Mouse (Mus musculus): ENCODE measurements around the gene Olfr71. TPM values are rescaled to one million over a fixed set of nuclear protein-coding genes. Genes with fewer than 3 reads are reported as not detected.
A peak's percentile ranks its signal among the peaks of the same experiment; 100 is the strongest.

Gene Olfr71
- polyA plus RNA-seq, 1 experiment from 2014 or later: not detected

GRCm38 (mm10) chr4:43673703-43674102, 36.4 kb downstream of the Olfr71 start:
- no peak overlapping the region for H3K4me2 ChIP-seq (ENCODE audit: low read length)
- H3K9me3 ChIP-seq (ENCODE audit: control insufficient read depth, low read length): no peaks in the 10 kb centered on the region
- ATAC-seq: no peak
- 78% methylated on average over 8 of the region's 8 CpGs for WGBS
- peaks cover 32% of the 10 kb centered on the region for H3K4me1 ChIP-seq (replicated peaks; ENCODE audit: control insufficient read depth, insufficient read depth, low read length)
- no peak overlapping the region for H3K27ac ChIP-seq (ENCODE audit: low read length)
- peaks cover 19% of the 10 kb centered on the region for H3K36me3 ChIP-seq (ENCODE audit: control insufficient read depth, insufficient read depth)
- no peak overlapping the region for H3K4me3 ChIP-seq (replicated peaks; ENCODE audit: low read length)
- H3K9ac ChIP-seq (replicated peaks; ENCODE audit: low read depth, low read length): no peak overlapping the region
- H3K27me3 ChIP-seq (replicated peaks; ENCODE audit: control insufficient read depth, insufficient read depth, low read length): no peaks in the 10 kb centered on the region

- 7% methylated on average over 2 of the region's 2 CpGs for WGBS
- peak overlapping the region; percentile 93 for H3K4me2 ChIP-seq (ENCODE audit: low read length)
- H3K27me3 ChIP-seq (replicated peaks; ENCODE audit: control insufficient read depth, insufficient read depth, low read length): no peaks in the 10 kb centered on the region
- peaks cover 14% of the 10 kb centered on the region for H3K36me3 ChIP-seq (ENCODE audit: control insufficient read depth, insufficient read depth)
- H3K4me1 ChIP-seq (replicated peaks; ENCODE audit: control insufficient read depth, insufficient read depth, low read length): peaks cover 36% of the 10 kb centered on the region
- H3K4me3 ChIP-seq (replicated peaks; ENCODE audit: low read length): peak overlapping the region; percentile 14; the same call in 1 of the 2 replicates
- no peak overlapping the region for H3K9ac ChIP-seq (replicated peaks; ENCODE audit: low read depth, low read length)
- no peaks in the 10 kb centered on the region for H3K9me3 ChIP-seq (ENCODE audit: control insufficient read depth, low read length)
- ATAC-seq: 0 out of 2 replicates have a peak, but pooled peaks have one; percentile 13
- no peak overlapping the region for H3K27ac ChIP-seq (ENCODE audit: low read length)
Measured at GRCm38 (mm10) chr4:43672070-43672469, 38.0 kb downstream of the Olfr71 start.

GRCm38 (mm10) chr4:43669428-43669794, 40.6 kb downstream of the Olfr71 start:
- peaks cover 4% of the 10 kb centered on the region; the same call in 1 of the 2 replicates for H3K27me3 ChIP-seq (replicated peaks; ENCODE audit: control insufficient read depth, insufficient read depth, low read length)
- H3K36me3 ChIP-seq (ENCODE audit: control insufficient read depth, insufficient read depth): peaks cover 3% of the 10 kb centered on the region; the same call in 1 of the 2 replicates
- 0% methylated on average over 23 of the region's 25 CpGs for WGBS
- H3K9ac ChIP-seq (replicated peaks; ENCODE audit: low read depth, low read length): peak overlapping the region; percentile 99
- H3K4me2 ChIP-seq (ENCODE audit: low read length): peak overlapping the region; percentile 93
- H3K9me3 ChIP-seq (ENCODE audit: control insufficient read depth, low read length): no peaks in the 10 kb centered on the region
- H3K4me3 ChIP-seq (replicated peaks; ENCODE audit: low read length): peak overlapping the region; percentile 93
- peak; percentile 30 for ATAC-seq
- peaks cover 36% of the 10 kb centered on the region for H3K4me1 ChIP-seq (replicated peaks; ENCODE audit: control insufficient read depth, insufficient read depth, low read length)
- H3K27ac ChIP-seq (ENCODE audit: low read length): no peak overlapping the region

- Histone ChIP-seq H3K27ac (ENCODE audit: low read length) (no peak within 1 kb of the TSS), H3K4me2 (ENCODE audit: low read length) (peak within 1 kb of the TSS; percentile 93), H3K27me3 (replicated peaks; ENCODE audit: control insufficient read depth, insufficient read depth, low read length) (peaks cover 4% of the 10 kb centered on the region; the same call in 1 of the 2 replicates), H3K9ac (replicated peaks; ENCODE audit: low read depth, low read length) (peak within 1 kb of the TSS; percentile 99), H3K4me1 (replicated peaks; ENCODE audit: control insufficient read depth, insufficient read depth, low read length) (peaks cover 36% of the 10 kb centered on the region), H3K36me3 (ENCODE audit: control insufficient read depth, insufficient read depth) (no peaks in the 10 kb centered on the region), H3K4me3 (replicated peaks; ENCODE audit: low read length) (peak within 1 kb of the TSS; percentile 93), H3K9me3 (ENCODE audit: control insufficient read depth, low read length) (no peaks in the 10 kb centered on the region)
- peak; percentile 97 for ATAC-seq
- 1% methylated on average over 39 of the region's 41 CpGs for WGBS
Measured at GRCm38 (mm10) chr4:43668782-43669427, 41.1 kb downstream of the Olfr71 start, which contains the start of the genes Tmem8b and Fam221b. Tmem8b (plus strand) TSS chr4:43668971. Fam221b (minus strand) TSS chr4:43669145.

- H3K27me3 ChIP-seq (replicated peaks; ENCODE audit: control insufficient read depth, insufficient read depth, low read length): peaks cover 13% of the 10 kb centered on the region
- 24% methylated on average over 4 of the region's 4 CpGs for WGBS
Measured at GRCm38 (mm10) chr4:43666412-43666811, 43.6 kb downstream of the Olfr71 start.

GRCm38 (mm10) chr4:43657146-43657545, 52.9 kb downstream of the Olfr71 start:
- peak overlapping the region; percentile 45 for H3K4me2 ChIP-seq (ENCODE audit: low read length)
- WGBS: 55% methylated on average over 4 of the region's 4 CpGs
- peaks cover 8% of the 10 kb centered on the region for H3K4me1 ChIP-seq (replicated peaks; ENCODE audit: control insufficient read depth, insufficient read depth, low read length)
- H3K27me3 ChIP-seq (replicated peaks; ENCODE audit: control insufficient read depth, insufficient read depth, low read length): peaks cover 6% of the 10 kb centered on the region
- H3K9ac ChIP-seq (replicated peaks; ENCODE audit: low read depth, low read length): peak overlapping the region; percentile 27; the same call in 1 of the 2 replicates
- no peaks in the 10 kb centered on the region for H3K9me3 ChIP-seq (ENCODE audit: control insufficient read depth, low read length)
- peak overlapping the region; percentile 81 for H3K4me3 ChIP-seq (replicated peaks; ENCODE audit: low read length)
- no peaks in the 10 kb centered on the region for H3K36me3 ChIP-seq (ENCODE audit: control insufficient read depth, insufficient read depth)
- ATAC-seq: no peak
- no peak overlapping the region; the same call in 1 of the 2 replicates for H3K27ac ChIP-seq (ENCODE audit: low read length)

More at GRCm38 (mm10) chr4:43666412-43666811, 43.6 kb downstream of the Olfr71 start:
- Histone ChIP-seq H3K4me3 (replicated peaks; ENCODE audit: low read length) (no peak overlapping the region), H3K9ac (replicated peaks; ENCODE audit: low read depth, low read length) (no peak overlapping the region), H3K4me1 (replicated peaks; ENCODE audit: control insufficient read depth, insufficient read depth, low read length) (peaks cover 24% of the 10 kb centered on the region), H3K9me3 (ENCODE audit: control insufficient read depth, low read length) (no peaks in the 10 kb centered on the region), H3K27ac (ENCODE audit: low read length) (no peak overlapping the region), H3K36me3 (ENCODE audit: control insufficient read depth, insufficient read depth) (no peaks in the 10 kb centered on the region), H3K4me2 (ENCODE audit: low read length) (no peak overlapping the region)
- no peak for ATAC-seq

GRCm38 (mm10) chr4:43656339-43657109, 53.5 kb downstream of the Olfr71 start, which contains the start of gene Hint2:
Hint2 (minus strand) TSS chr4:43656466.
- ATAC-seq: peak; percentile 98
- H3K9ac ChIP-seq (replicated peaks; ENCODE audit: low read depth, low read length): peak within 1 kb of the TSS; percentile 92
- H3K27ac ChIP-seq (ENCODE audit: low read length): peak within 1 kb of the TSS; percentile 92
- under 1% methylated on average over 34 of the region's 34 CpGs for WGBS
- peaks cover 8% of the 10 kb centered on the region for H3K4me1 ChIP-seq (replicated peaks; ENCODE audit: control insufficient read depth, insufficient read depth, low read length)
- no peaks in the 10 kb centered on the region for H3K9me3 ChIP-seq (ENCODE audit: control insufficient read depth, low read length)
- peak within 1 kb of the TSS; percentile 81 for H3K4me3 ChIP-seq (replicated peaks; ENCODE audit: low read length)
- H3K4me2 ChIP-seq (ENCODE audit: low read length): peak within 1 kb of the TSS; percentile 91
- peaks cover 5% of the 10 kb centered on the region; the same call in 1 of the 2 replicates for H3K27me3 ChIP-seq (replicated peaks; ENCODE audit: control insufficient read depth, insufficient read depth, low read length)
- no peaks in the 10 kb centered on the region for H3K36me3 ChIP-seq (ENCODE audit: control insufficient read depth, insufficient read depth)

GRCm38 (mm10) chr4:43655656-43656338, 54.3 kb downstream of the Olfr71 start:
- no peaks in the 10 kb centered on the region for H3K36me3 ChIP-seq (ENCODE audit: control insufficient read depth, insufficient read depth)
- H3K4me1 ChIP-seq (replicated peaks; ENCODE audit: control insufficient read depth, insufficient read depth, low read length): peaks cover 8% of the 10 kb centered on the region
- no peaks in the 10 kb centered on the region for H3K9me3 ChIP-seq (ENCODE audit: control insufficient read depth, low read length)
- H3K4me2 ChIP-seq (ENCODE audit: low read length): peak overlapping the region; percentile 91
- WGBS: 3% methylated on average over 34 of the region's 34 CpGs
- H3K27ac ChIP-seq (ENCODE audit: low read length): peak overlapping the region; percentile 92
- peak overlapping the region; percentile 81 for H3K4me3 ChIP-seq (replicated peaks; ENCODE audit: low read length)
- H3K9ac ChIP-seq (replicated peaks; ENCODE audit: low read depth, low read length): peak overlapping the region; percentile 92
- no peaks in the 10 kb centered on the region for H3K27me3 ChIP-seq (replicated peaks; ENCODE audit: control insufficient read depth, insufficient read depth, low read length)
- ATAC-seq: peak; percentile 41
